Mouse (Mus musculus) hindbrain, embryonic 16.5 days (tissue): ENCODE data around the gene Ngrn. TPM values are rescaled to one million over a fixed set of nuclear protein-coding genes. Genes with fewer than 3 reads are reported as not detected.

Source experiments
- polyA plus RNA-seq: library from polyadenylated mRNA; unstranded; fragments of >200 nt; fragmentation: Nextera tagmentation; extraction: Ambion mirVana; gene quantifications from 2 replicates; pipeline ENCODE4 v1.2.1, GENCODE M21; 2015

The Ngrn gene
- polyA plus RNA-seq, 1 experiment from 2014 or later = 75.9 TPM

Other genes with a start within 250 kb of the Ngrn start
- 13.6 and 14.9 TPM in 2 replicates for gene Zfp710, start 236.4 kb upstream of the Ngrn start, polyA plus RNA-seq
- 215 and 225 TPM in 2 replicates for gene Idh2, start 145.8 kb upstream of the Ngrn start, polyA plus RNA-seq
- gene Sema4b, start 74.4 kb upstream of the Ngrn start, polyA plus RNA-seq = 21.1 and 24.3 TPM in 2 replicates
- gene Cib1, start 28.4 kb upstream of the Ngrn start, polyA plus RNA-seq = 42.4 and 42.6 TPM in 2 replicates
- 4.5 and 4.9 TPM in 2 replicates for gene Gdpgp1, start 28.4 kb upstream of the Ngrn start, polyA plus RNA-seq
- 3.3 TPM in 2 replicates for gene Ttll13, start 14.8 kb upstream of the Ngrn start, polyA plus RNA-seq
- gene Vps33b, start 8.4 kb downstream of the Ngrn start, polyA plus RNA-seq = 23.7 and 30.3 TPM in 2 replicates
- 34.9 and 41.2 TPM in 2 replicates for gene Prc1, start 33.2 kb downstream of the Ngrn start, polyA plus RNA-seq
- gene Rccd1, start 63.2 kb downstream of the Ngrn start, polyA plus RNA-seq = 9.9 and 11.5 TPM in 2 replicates
- gene Unc45a, start 79.8 kb downstream of the Ngrn start, polyA plus RNA-seq = 57.0 and 65.7 TPM in 2 replicates
- gene Hddc3, start 81.9 kb downstream of the Ngrn start, polyA plus RNA-seq = 21.3 and 26.7 TPM in 2 replicates
- gene Man2a2, start 110.2 kb downstream of the Ngrn start, polyA plus RNA-seq = 20.7 and 24.4 TPM in 2 replicates
- 3.8 and 4.9 TPM in 2 replicates for gene Fes, start 126.7 kb downstream of the Ngrn start, polyA plus RNA-seq
- 3.9 and 4.5 TPM in 2 replicates for gene Furin, start 144.2 kb downstream of the Ngrn start, polyA plus RNA-seq